Mouse (Mus musculus) heart, embryonic 11.5 days (tissue): ENCODE measurements around the gene Cdhr3. TPM values are rescaled to one million over a fixed set of nuclear protein-coding genes. Genes with fewer than 3 reads are reported as not detected.

ENCODE experiments used
- ATAC-seq: fragments of 200-750 bp; cut with Nextera tagmentation; replicated peaks from 2 replicates; pipeline ENCODE4 v1.8.0; 2017; ENCODE audit warnings: moderate library complexity; ENCODE audit not compliant: insufficient number of reproducible peaks, low FRiP score, low TSS enrichment
- H3K27ac ChIP-seq: fragments of 300-500 bp; sonication (generic); 2 replicates; pipeline ENCODE4 v1.5.1; 2014; ENCODE audit warnings: mild to moderate bottlenecking, low read depth, low read length
- H3K27me3 ChIP-seq: fragments of 300-500 bp; sonication (generic); 2 replicates; pipeline ENCODE4 v1.6.1; 2014; ENCODE audit warnings: mild to moderate bottlenecking, low read length, mixed read lengths; ENCODE audit not compliant: control insufficient read depth, insufficient read depth
- H3K36me3 ChIP-seq: fragments of 300-500 bp; sonication (generic); 2 replicates; pipeline ENCODE4 v1.6.1; 2014; ENCODE audit warnings: mild to moderate bottlenecking, low read length, moderate library complexity, mixed read lengths; ENCODE audit not compliant: control insufficient read depth, insufficient read depth
- H3K4me1 ChIP-seq: fragments of 300-500 bp; sonication (generic); 2 replicates; pipeline ENCODE4 v1.6.1; 2014; ENCODE audit warnings: low read length; ENCODE audit not compliant: control insufficient read depth, insufficient read depth
- H3K4me2 ChIP-seq: fragments of 300-500 bp; sonication (generic); 2 replicates; pipeline ENCODE4 v1.6.1; 2014; ENCODE audit warnings: mild to moderate bottlenecking, moderate library complexity
- H3K4me3 ChIP-seq: fragments of 300-500 bp; sonication (generic); 2 replicates; pipeline ENCODE4 v1.5.1; 2014; ENCODE audit warnings: low read depth, low read length
- H3K9ac ChIP-seq: fragments of 300-500 bp; sonication (generic); 2 replicates; pipeline ENCODE4 v1.6.1; 2014; ENCODE audit warnings: mild to moderate bottlenecking, low read depth, low read length, moderate library complexity
- H3K9me3 ChIP-seq: fragments of 300-500 bp; sonication (generic); replicated peaks from 2 replicates; pipeline ENCODE4 v1.6.1; 2016; ENCODE audit warnings: low read length; ENCODE audit not compliant: control insufficient read depth
- WGBS: fragments of 180-500 bp; shearing (Covaris S2); extraction: QIAGEN DNeasy Blood & Tissue Kit; methylation state at CpG from one replicate; pipeline ENCODE4 v1.1.7; 2014; ENCODE audit not compliant: insufficient replicate concordance; 5-methylcytosine and 5-hydroxymethylcytosine counted together
- polyA plus RNA-seq: library from polyadenylated mRNA; unstranded; fragments of >200 nt; fragmentation: Nextera tagmentation; extraction: Ambion mirVana; gene quantifications from 2 replicates; pipeline ENCODE4 v1.2.1, GENCODE M21; 2014

Cdhr3 gene
- polyA plus RNA-seq, 1 experiment from 2014 or later = not detected

DNA sequence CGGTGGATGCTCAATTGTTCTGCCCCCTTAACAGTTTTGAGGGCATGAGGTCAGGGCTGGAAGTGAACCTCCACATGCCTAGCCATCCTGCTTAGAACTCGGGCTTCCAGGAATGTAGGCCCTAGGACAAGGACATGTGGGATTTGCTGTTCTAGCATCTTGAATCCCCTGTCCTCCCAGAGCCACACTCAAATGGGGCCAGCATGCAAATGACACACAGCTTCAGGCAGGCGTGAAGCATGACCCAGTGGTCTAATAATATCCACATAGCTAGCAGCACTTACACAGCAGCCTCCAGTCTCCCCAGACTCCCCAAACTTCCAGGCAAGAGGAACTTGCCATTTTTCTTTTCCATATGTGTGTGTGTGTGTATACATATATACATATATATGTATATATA is 3.3 kb upstream of the Cdhr3 start:
- H3K4me2 ChIP-seq = no peak overlapping the region
- no peak for ATAC-seq
- no peaks in the 10 kb centered on the region for H3K36me3 ChIP-seq
- H3K9ac ChIP-seq = no peak overlapping the region
- 51% methylated on average over 3 of the region's 3 CpGs for WGBS
- no peak overlapping the region for H3K27ac ChIP-seq
- no peaks in the 10 kb centered on the region for H3K9me3 ChIP-seq
- no peaks in the 10 kb centered on the region for H3K27me3 ChIP-seq
- no peaks in the 10 kb centered on the region for H3K4me1 ChIP-seq
- H3K4me3 ChIP-seq = no peak overlapping the region

DNA sequence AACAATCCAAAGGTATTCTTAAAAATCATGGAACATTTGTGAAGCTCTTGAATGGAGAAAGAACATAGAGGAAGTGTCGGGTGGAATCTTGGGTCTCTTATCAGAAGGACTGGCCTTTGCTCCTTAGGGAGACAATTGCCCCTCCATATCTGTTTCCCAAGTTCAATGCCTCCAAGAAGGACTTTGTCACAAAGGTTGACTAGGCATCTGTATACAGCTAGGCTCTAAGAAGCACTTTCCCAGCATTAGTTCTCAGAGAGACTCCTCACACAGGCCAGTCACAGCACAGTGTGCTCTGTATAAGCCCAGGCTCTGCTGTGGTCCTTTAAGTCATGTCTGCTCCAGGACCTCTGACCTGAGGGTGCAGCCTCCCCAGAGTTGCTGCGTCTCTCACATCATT is 479 bp downstream of the Cdhr3 start:
- Histone ChIP-seq H3K27ac (no peak overlapping the region), H3K4me3 (no peak overlapping the region), H3K27me3 (no peaks in the 10 kb centered on the region), H3K9ac (no peak overlapping the region), H3K36me3 (no peaks in the 10 kb centered on the region), H3K4me1 (no peaks in the 10 kb centered on the region), H3K4me2 (no peak overlapping the region), H3K9me3 (no peaks in the 10 kb centered on the region)
- 55% methylated on average over 2 of the region's 2 CpGs for WGBS
- ATAC-seq = no peak

DNA sequence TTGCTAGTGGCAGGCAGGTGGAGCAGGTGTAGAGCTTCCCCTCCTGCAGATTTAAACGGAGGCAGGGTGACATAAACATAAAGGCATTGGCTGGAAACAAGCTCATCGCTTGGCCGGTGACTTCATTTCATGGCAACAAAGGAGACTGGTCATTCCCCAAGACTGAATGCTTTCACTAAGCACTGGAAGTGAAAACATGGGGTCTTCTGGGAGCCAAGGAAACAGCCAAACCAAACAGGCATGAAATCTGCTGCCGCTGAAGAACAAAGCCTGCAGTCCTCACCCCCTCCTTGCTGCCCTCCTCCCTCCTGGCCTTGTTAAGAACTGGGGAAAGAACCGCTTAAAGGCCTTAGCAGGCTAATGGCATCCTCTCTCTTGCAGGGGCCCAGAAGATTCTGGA is 6.5 kb downstream of the Cdhr3 start:
- no peak overlapping the region for H3K4me2 ChIP-seq
- WGBS = 64% methylated on average over 5 of the region's 5 CpGs
- no peaks in the 10 kb centered on the region for H3K36me3 ChIP-seq
- no peaks in the 10 kb centered on the region for H3K9me3 ChIP-seq
- H3K4me3 ChIP-seq = no peak overlapping the region
- no peaks in the 10 kb centered on the region for H3K27me3 ChIP-seq
- ATAC-seq = no peak
- no peak overlapping the region for H3K27ac ChIP-seq
- no peak overlapping the region for H3K9ac ChIP-seq
- no peaks in the 10 kb centered on the region for H3K4me1 ChIP-seq

DNA sequence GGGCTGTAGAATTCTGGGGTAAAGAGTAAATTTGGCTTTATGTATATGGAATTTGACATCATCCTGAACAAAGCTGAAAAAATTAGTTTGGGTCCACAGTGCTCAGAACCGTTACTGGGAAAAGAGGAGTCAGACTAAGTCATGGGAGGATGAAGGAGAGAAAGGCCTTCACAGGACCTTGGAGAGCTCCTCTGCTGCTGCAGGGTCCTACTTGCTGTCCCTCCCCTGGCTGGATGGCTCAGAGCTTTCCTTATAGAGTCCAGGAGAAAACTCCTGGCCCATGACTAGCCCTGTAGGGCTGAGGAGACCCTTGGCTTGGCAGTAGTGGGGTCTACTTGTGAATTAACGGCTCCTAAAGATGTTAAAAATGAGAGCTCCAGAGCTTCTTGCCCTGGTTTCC is 8.0 kb downstream of the Cdhr3 start:
- Histone ChIP-seq H3K9ac (no peak overlapping the region), H3K27me3 (no peaks in the 10 kb centered on the region), H3K4me1 (no peaks in the 10 kb centered on the region), H3K27ac (no peak overlapping the region), H3K9me3 (no peaks in the 10 kb centered on the region), H3K4me3 (no peak overlapping the region), H3K4me2 (no peak overlapping the region), H3K36me3 (no peaks in the 10 kb centered on the region)
- no peak for ATAC-seq
- 36% methylated on average over 2 of the region's 2 CpGs for WGBS

DNA sequence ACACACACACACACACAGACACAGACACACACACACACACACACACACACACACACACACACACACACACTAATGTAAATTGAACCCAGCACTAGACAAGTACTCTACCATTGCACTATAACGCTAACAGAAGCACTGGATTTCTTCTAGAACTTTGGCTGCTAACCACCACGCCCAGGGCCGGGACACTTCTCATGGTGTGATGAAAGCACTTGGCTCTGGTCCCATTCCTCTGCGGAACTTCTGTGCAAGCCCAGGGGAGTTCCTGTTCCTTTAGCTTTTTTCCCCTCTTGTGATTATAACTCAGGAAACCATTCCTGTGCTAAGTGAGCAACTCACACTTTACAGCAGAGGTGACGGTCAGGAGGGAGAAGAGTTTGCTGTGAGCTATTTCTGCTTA is 9.3 kb downstream of the Cdhr3 start:
- 37% methylated on average over 5 of the region's 5 CpGs for WGBS
- H3K27ac ChIP-seq = no peak overlapping the region
- no peaks in the 10 kb centered on the region for H3K36me3 ChIP-seq
- H3K9me3 ChIP-seq = no peaks in the 10 kb centered on the region
- ATAC-seq = no peak
- H3K27me3 ChIP-seq = no peaks in the 10 kb centered on the region
- no peaks in the 10 kb centered on the region for H3K4me1 ChIP-seq
- H3K4me3 ChIP-seq = no peak overlapping the region
- no peak overlapping the region for H3K9ac ChIP-seq
- no peak overlapping the region for H3K4me2 ChIP-seq

DNA sequence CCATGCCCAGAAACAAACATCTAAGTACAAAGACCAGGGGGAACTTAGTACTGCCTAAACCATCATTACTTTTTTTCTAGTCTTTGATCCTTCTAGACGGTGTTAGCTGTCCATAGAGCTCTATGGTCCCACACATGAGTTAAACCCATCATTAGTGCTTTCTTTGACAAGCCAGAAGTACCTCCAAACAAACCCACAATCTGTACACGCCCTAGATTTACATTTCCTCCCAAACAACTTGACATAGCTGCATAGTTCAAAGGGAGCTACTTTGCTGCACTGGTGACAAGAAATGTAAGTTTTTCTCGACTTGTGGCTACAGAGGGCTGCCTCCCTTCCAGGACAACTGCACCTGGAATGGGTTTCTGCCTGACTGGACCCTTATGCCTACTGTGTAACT is 16.4 kb downstream of the Cdhr3 start:
- Histone ChIP-seq H3K9ac (no peak overlapping the region), H3K36me3 (no peaks in the 10 kb centered on the region), H3K9me3 (no peaks in the 10 kb centered on the region), H3K27me3 (no peaks in the 10 kb centered on the region), H3K4me1 (no peaks in the 10 kb centered on the region), H3K4me2 (no peak overlapping the region), H3K27ac (no peak overlapping the region), H3K4me3 (no peak overlapping the region)
- 67% methylated on average over 3 of the region's 3 CpGs for WGBS
- no peak for ATAC-seq

DNA sequence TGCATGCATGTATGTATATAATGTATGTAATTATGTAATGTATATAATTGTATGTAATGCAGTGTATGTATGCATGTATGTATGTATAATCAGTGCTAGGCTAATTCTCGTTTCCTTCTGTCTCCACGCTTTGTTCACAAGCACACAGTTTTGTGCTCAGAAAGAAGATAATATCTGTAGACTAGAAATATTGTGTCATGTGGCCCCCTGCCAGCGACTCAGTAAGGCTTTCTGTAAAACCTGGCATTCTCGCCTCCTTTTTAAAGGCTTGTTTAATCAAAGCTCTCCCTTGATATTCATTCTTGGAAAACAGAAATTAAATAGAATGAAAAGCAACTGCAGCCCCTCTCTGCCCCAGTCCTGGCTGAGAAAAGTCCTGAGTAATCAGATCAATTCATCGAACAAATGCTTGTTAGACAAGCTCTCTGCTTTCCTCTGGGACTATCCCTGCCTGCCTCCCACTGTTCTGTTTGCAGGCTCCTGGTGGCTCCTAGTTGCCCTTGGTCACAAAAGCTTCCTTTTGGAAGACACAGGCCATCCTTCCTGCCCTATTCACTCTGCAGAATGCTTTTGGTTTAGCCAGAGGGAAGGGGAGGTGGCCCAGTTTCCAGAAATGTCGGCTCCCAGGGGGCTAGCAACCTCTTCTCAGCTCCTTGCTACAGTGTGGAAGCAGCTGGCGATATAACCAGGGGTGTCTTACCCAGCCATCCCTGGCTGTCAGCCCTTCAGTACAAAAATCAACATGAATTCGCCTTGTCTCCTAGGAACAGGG is 20.6 kb downstream of the Cdhr3 start:
- 62% methylated on average over 8 of the region's 8 CpGs for WGBS
- Histone ChIP-seq H3K36me3 (no peaks in the 10 kb centered on the region), H3K27ac (no peak overlapping the region), H3K4me3 (no peak overlapping the region), H3K27me3 (no peaks in the 10 kb centered on the region), H3K9me3 (no peaks in the 10 kb centered on the region), H3K9ac (no peak overlapping the region), H3K4me1 (no peaks in the 10 kb centered on the region), H3K4me2 (no peak overlapping the region)
- no peak for ATAC-seq

DNA sequence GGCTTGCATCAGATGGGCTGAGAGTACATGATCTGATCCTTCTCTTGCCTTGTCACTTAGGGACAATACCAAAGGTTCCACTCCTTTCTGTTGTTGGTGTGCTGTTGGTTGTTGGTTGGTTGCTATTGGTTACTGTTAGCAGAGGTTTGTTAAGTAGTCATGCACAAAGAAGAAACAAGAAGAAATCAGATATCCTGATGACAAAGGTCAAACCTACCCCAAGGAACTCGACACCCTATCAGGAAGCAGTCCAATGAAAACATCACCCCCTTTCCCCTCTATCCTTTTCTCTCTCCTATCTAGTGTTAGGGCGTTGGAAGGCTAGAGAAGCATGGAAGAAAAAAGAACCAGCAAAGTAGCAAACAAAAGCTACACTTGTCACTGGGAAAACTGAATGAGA is 23.7 kb downstream of the Cdhr3 start:
- no peak overlapping the region for H3K4me2 ChIP-seq
- no peak overlapping the region for H3K9ac ChIP-seq
- H3K9me3 ChIP-seq = no peaks in the 10 kb centered on the region
- 59% methylated on average over 2 of the region's 2 CpGs for WGBS
- H3K4me3 ChIP-seq = no peak overlapping the region
- H3K27ac ChIP-seq = no peak overlapping the region
- no peaks in the 10 kb centered on the region for H3K36me3 ChIP-seq
- H3K27me3 ChIP-seq = no peaks in the 10 kb centered on the region
- ATAC-seq = no peak
- H3K4me1 ChIP-seq = no peaks in the 10 kb centered on the region

DNA sequence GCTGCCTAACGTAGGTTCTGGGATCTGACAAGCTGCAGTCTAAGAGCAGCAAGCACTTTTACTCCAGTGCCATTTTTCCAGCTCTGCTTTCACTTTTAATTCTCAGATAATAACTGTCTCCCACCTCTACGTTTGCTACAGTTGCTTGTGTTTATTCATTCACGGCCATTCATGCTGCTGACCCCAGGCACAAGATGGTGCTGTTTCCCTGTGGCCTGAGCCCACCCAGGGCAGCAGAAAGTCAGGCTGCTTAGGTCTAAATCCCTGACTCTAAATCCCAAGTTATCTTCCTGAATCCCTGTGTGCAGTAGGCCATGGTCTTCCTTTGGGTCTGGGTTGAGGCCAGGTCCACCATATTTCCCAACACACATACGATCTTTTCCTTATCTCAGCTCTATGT is 26.3 kb downstream of the Cdhr3 start:
- WGBS = 57% methylated on average over 4 of the region's 4 CpGs
- no peaks in the 10 kb centered on the region for H3K36me3 ChIP-seq
- H3K4me3 ChIP-seq = no peak overlapping the region
- no peak overlapping the region for H3K9ac ChIP-seq
- H3K4me2 ChIP-seq = no peak overlapping the region
- no peak for ATAC-seq
- H3K4me1 ChIP-seq = peaks cover 4% of the 10 kb centered on the region; the same call in 1 of the 2 replicates
- no peak overlapping the region for H3K27ac ChIP-seq
- H3K9me3 ChIP-seq = no peaks in the 10 kb centered on the region
- H3K27me3 ChIP-seq = no peaks in the 10 kb centered on the region
